Mouse (Mus musculus) CH12.LX (cell line): ENCODE data around the gene Gapvd1. TPM values are rescaled to one million over a fixed set of nuclear protein-coding genes. Genes with fewer than 3 reads are reported as not detected.

Experiments used
- DNase-seq: peaks from one replicate; pipeline ENCODE4 v3.0.0-alpha.2; 2013; ENCODE audit errors: extremely low read depth
- H3K27ac ChIP-seq: 2 replicates; pipeline ENCODE4 v1.5.1; 2012; ENCODE audit warnings: low read depth, mild to moderate bottlenecking, control low read depth, moderate library complexity; ENCODE audit not compliant: insufficient read depth
- H3K27me3 ChIP-seq: replicated peaks from 2 replicates; pipeline ENCODE3; 2012; ENCODE audit warnings: inconsistent platforms
- H3K36me3 ChIP-seq, 2 experiments: replicated peaks in 1 of 2; 2 replicates each; pipeline versions ENCODE3 to v1.6.1; 2012; ENCODE audit warnings: inconsistent platforms in 1 of 2, low read length in 1 of 2, mild to moderate bottlenecking in 1 of 2, mixed read lengths in 1 of 2, moderate library complexity in 1 of 2; ENCODE audit not compliant: control insufficient read depth in 1 of 2, insufficient read depth in 1 of 2
- H3K4me1 ChIP-seq, 2 experiments: 2 replicates each; pipeline ENCODE4 v1.6.1; 2012; ENCODE audit warnings: inconsistent platforms in 1 of 2, moderate library complexity in 1 of 2; ENCODE audit not compliant: insufficient read depth in 2 of 2, control insufficient read depth in 1 of 2
- H3K4me2 ChIP-seq: 2 replicates; pipeline ENCODE4 v1.6.1; 2012; ENCODE audit warnings: low read depth, mild to moderate bottlenecking, control low read depth; ENCODE audit not compliant: poor library complexity, insufficient read depth, severe bottlenecking
- H3K4me3 ChIP-seq, 3 experiments: fragments of 150-350 bp in 1 of 3; sonication (generic) in 1 of 3; replicated peaks in 1 of 3; 2 replicates each; pipeline versions ENCODE3 to v1.5.1; 2011 to 2012; ENCODE audit warnings: low read depth in 2 of 3, low read length in 2 of 3, mild to moderate bottlenecking in 2 of 3, moderate library complexity in 2 of 3, control low read depth in 1 of 3, improper control_type of control experiment in 1 of 3, inconsistent platforms in 1 of 3, mixed read lengths in 1 of 3; ENCODE audit not compliant: poor library complexity in 1 of 3
- H3K79me2 ChIP-seq: replicated peaks from 2 replicates; pipeline ENCODE4 v1.6.1; 2012; ENCODE audit warnings: mild to moderate bottlenecking, moderate library complexity; ENCODE audit not compliant: control insufficient read depth, poor library complexity, insufficient read depth, severe bottlenecking; ENCODE audit errors: extremely low read depth
- H3K9ac ChIP-seq: 2 replicates; pipeline ENCODE4 v1.6.1; 2012; ENCODE audit warnings: low read depth, mild to moderate bottlenecking, control low read depth, moderate library complexity; ENCODE audit not compliant: insufficient read depth
- H3K9me3 ChIP-seq: replicated peaks from 2 replicates; pipeline ENCODE3; 2012; ENCODE audit warnings: low read length, inconsistent platforms, mixed read lengths
- BHLHE40 ChIP-seq: IDR thresholded peaks from 2 replicates; pipeline ENCODE4 v1.6.1; 2011; ENCODE audit warnings: mild to moderate bottlenecking, low read depth, low read length, improper control_type of control experiment
- CHD2 ChIP-seq: IDR thresholded peaks from 2 replicates; pipeline ENCODE4 v1.6.1; 2011; ENCODE audit warnings: low read length, improper control_type of control experiment
- CTCF ChIP-seq, 2 experiments: IDR thresholded peaks in 1 of 2; conservative IDR thresholded peaks in 1 of 2; 2 replicates each; pipeline ENCODE4 v1.5.1; 2011 to 2012; ENCODE audit warnings: low read depth in 2 of 2, low read length in 2 of 2, improper control_type of control experiment in 1 of 2, inconsistent platforms in 1 of 2, mild to moderate bottlenecking in 1 of 2, moderate library complexity in 1 of 2
- E2F4 ChIP-seq: IDR thresholded peaks from 2 replicates; pipeline ENCODE4 v1.6.1; 2011; ENCODE audit warnings: low read depth, low read length, improper control_type of control experiment; ENCODE audit not compliant: insufficient replicate concordance
- ELF1 ChIP-seq: IDR thresholded peaks from 2 replicates; pipeline ENCODE4 v1.6.1; 2014; ENCODE audit warnings: low read depth, mild to moderate bottlenecking, inconsistent platforms, low read length, improper control_type of control experiment
- EP300 ChIP-seq: IDR thresholded peaks from 2 replicates; pipeline ENCODE4 v1.6.1; 2011; ENCODE audit warnings: low read length, improper control_type of control experiment
- ETS1 ChIP-seq: conservative IDR thresholded peaks from 2 replicates; pipeline ENCODE4 v1.6.1; 2012; ENCODE audit warnings: low read depth, mild to moderate bottlenecking, inconsistent platforms, low read length, improper control_type of control experiment, moderate library complexity
- GABPA ChIP-seq: IDR thresholded peaks from 2 replicates; pipeline ENCODE4 v1.6.1; 2012; ENCODE audit warnings: low read depth, low read length, improper control_type of control experiment, inconsistent platforms; ENCODE audit not compliant: insufficient replicate concordance
- JUN ChIP-seq: IDR thresholded peaks from 2 replicates; pipeline ENCODE4 v1.6.1; 2011; ENCODE audit warnings: low read depth, mild to moderate bottlenecking, low read length, improper control_type of control experiment, moderate library complexity; ENCODE audit not compliant: insufficient read depth
- JUND ChIP-seq: conservative IDR thresholded peaks from 2 replicates; pipeline ENCODE4 v1.6.1; 2011; ENCODE audit warnings: low read depth, low read length, improper control_type of control experiment
- KAT2A ChIP-seq: IDR thresholded peaks from 2 replicates; pipeline ENCODE4 v1.6.1; 2012; ENCODE audit warnings: low read length, improper control_type of control experiment, inconsistent platforms; ENCODE audit not compliant: insufficient replicate concordance
- MXI1 ChIP-seq: IDR thresholded peaks from 2 replicates; pipeline ENCODE4 v1.6.1; 2011; ENCODE audit warnings: mild to moderate bottlenecking, low read depth, low read length, improper control_type of control experiment
- MYC ChIP-seq: IDR thresholded peaks from 2 replicates; pipeline ENCODE4 v1.6.1; 2011; ENCODE audit warnings: low read depth, mild to moderate bottlenecking, improper control_type of control experiment, low read length
- NELFE ChIP-seq: IDR thresholded peaks from 2 replicates; pipeline ENCODE4 v1.6.1; 2011; ENCODE audit warnings: low read depth, low read length, improper control_type of control experiment
- NRF1 ChIP-seq: IDR thresholded peaks from 2 replicates; pipeline ENCODE4 v1.6.1; 2014; ENCODE audit warnings: low read depth, mild to moderate bottlenecking, inconsistent platforms, low read length, improper control_type of control experiment, moderate library complexity
- PAX5 ChIP-seq: IDR thresholded peaks from 2 replicates; pipeline ENCODE4 v1.6.1; 2012; ENCODE audit warnings: low read length, inconsistent platforms, mixed read lengths
- POLR2A ChIP-seq: IDR thresholded peaks from 2 replicates; pipeline ENCODE4 v1.6.1; 2011; ENCODE audit warnings: low read depth, mild to moderate bottlenecking, improper control_type of control experiment, low read length
- POLR2AphosphoS2 ChIP-seq: IDR thresholded peaks from 2 replicates; pipeline ENCODE4 v1.6.1; 2011; ENCODE audit warnings: low read depth, low read length, improper control_type of control experiment
- SIN3A ChIP-seq: IDR thresholded peaks from 2 replicates; pipeline ENCODE4 v1.6.1; 2012; ENCODE audit warnings: low read length, improper control_type of control experiment, inconsistent platforms
- TCF12 ChIP-seq: IDR thresholded peaks from 2 replicates; pipeline ENCODE4 v1.6.1; 2014; ENCODE audit warnings: low read depth, mild to moderate bottlenecking, inconsistent platforms, low read length, improper control_type of control experiment
- USF1 ChIP-seq: IDR thresholded peaks from 2 replicates; pipeline ENCODE4 v1.6.1; 2014; ENCODE audit warnings: low read depth, mild to moderate bottlenecking, inconsistent platforms, low read length, improper control_type of control experiment
- ZC3H11A ChIP-seq: IDR thresholded peaks from 2 replicates; pipeline ENCODE4 v1.6.1; 2012; ENCODE audit warnings: low read depth, mild to moderate bottlenecking, inconsistent platforms, low read length, improper control_type of control experiment
- ZMIZ1 ChIP-seq: IDR thresholded peaks from 2 replicates; pipeline ENCODE4 v1.6.1; 2012; ENCODE audit warnings: low read depth, mild to moderate bottlenecking, inconsistent platforms, low read length, improper control_type of control experiment
- ZNF384 ChIP-seq: IDR thresholded peaks from 2 replicates; pipeline ENCODE4 v1.6.1; 2012; ENCODE audit warnings: low read depth, low read length, improper control_type of control experiment, inconsistent platforms
- dilution Hi-C: fragments of 300-500 bp; cut with MboI; formaldehyde crosslinking; loops from 2 replicates; pipeline ENCODE4 v1.14.3; 2020; ENCODE audit warnings: low sequenced_read_pairs; ENCODE audit not compliant: extremely low pct_unique_long_range_greater_than_20kb, extremely low pct_ligation_motif_present
- in situ Hi-C: fragments of 300-500 bp; cut with MboI; formaldehyde crosslinking; loops from 3 replicates; pipeline ENCODE4 v1.14.3; 2019; ENCODE audit warnings: low sequenced_read_pairs, low pct_ligation_motif_present, low pct_unique_long_range_greater_than_20kb, mixed read lengths
- polyA plus RNA-seq: library from polyadenylated mRNA; unstranded; fragments of >175 nt; gene quantifications from 2 replicates; pipeline ENCODE4 v1.2.1, GENCODE M21; 2012; ENCODE audit warnings: low read depth; ENCODE audit not compliant: insufficient read length
- total RNA-seq, 2 experiments: library from RNA; depleted of rRNA; stranded (reverse); fragments of 300-350 nt in 1 of 2; fragments of >200 nt in 1 of 2; gene quantifications; 2 replicates each; pipeline ENCODE4 v1.2.3; 2012 to 2014

Gapvd1 gene
- total and polyA plus RNA-seq, 3 experiments: 45.1 to 71.3 (median 47.0) TPM

- H3K79me2 ChIP-seq: no peaks in the 10 kb centered on the region
- in situ Hi-C loops: loop anchor here (25.0 kb wide), 1 partner anchor 870 kb away; no protein-coding TSS in a partner anchor
- H3K27ac ChIP-seq: no peak overlapping the region
- TF ChIP-seq CHD2: no peak
- TF ChIP-seq PAX5: no peak
- no peak for TF ChIP-seq ZC3H11A
- no peak for TF ChIP-seq MXI1
- TF ChIP-seq POLR2AphosphoS2: no peak
- no peak for TF ChIP-seq BHLHE40
- TF ChIP-seq JUND: no peak
- TF ChIP-seq POLR2A: no peak
- no peak for TF ChIP-seq GABPA
- TF ChIP-seq MYC: no peak
- TF ChIP-seq EP300: no peak
- TF ChIP-seq SIN3A: no peak
- TF ChIP-seq KAT2A: no peak
- TF ChIP-seq CTCF (conservative IDR thresholded peaks at IDR 0.05 in 1 of 2, IDR thresholded peaks at IDR 0.05 in 1 of 2; ENCODE audit: low read depth in 2 of 2, low read length in 2 of 2): no peak
- no peak for TF ChIP-seq E2F4
- TF ChIP-seq ETS1: no peak
- no peak for TF ChIP-seq JUN
- no peak for TF ChIP-seq ZMIZ1
- no peak overlapping the region for H3K9ac ChIP-seq
- dilution Hi-C loops: no loop called here
- peaks cover 3 to 7% of the 10 kb centered on the region in 2 experiments; a peak in 3 of 4 replicates for H3K4me1 ChIP-seq
- H3K4me3 ChIP-seq: no peak overlapping the region
- H3K9me3 ChIP-seq: no peaks in the 10 kb centered on the region
- no peak for DNase-seq
- no peaks in the 10 kb centered on the region for H3K27me3 ChIP-seq
- H3K4me2 ChIP-seq: no peak overlapping the region
- peaks cover 0 to 2% of the 10 kb centered on the region in 2 experiments for H3K36me3 ChIP-seq
These were observed 123.0 kb downstream of the Gapvd1 start for GRCm38 (mm10) chr2:34632051-34632450.

- Histone ChIP-seq H3K9ac (no peak overlapping the region), H3K27me3 (no peaks in the 10 kb centered on the region), H3K4me2 (no peak overlapping the region), H3K36me3 (peaks cover 0 to 10% of the 10 kb centered on the region in 2 experiments), H3K4me1 (peaks cover 3 to 7% of the 10 kb centered on the region in 2 experiments; a peak in 3 of 4 replicates), H3K79me2 (no peaks in the 10 kb centered on the region), H3K4me3 (no peak overlapping the region), H3K9me3 (no peaks in the 10 kb centered on the region), H3K27ac (no peak overlapping the region)
- DNase-seq: no peak
- in situ Hi-C loops (loop anchor here (25.0 kb wide), 1 partner anchor 868 kb away; no protein-coding TSS in a partner anchor), dilution Hi-C loops (no loop called here)
- TF ChIP-seq CTCF (conservative IDR thresholded peaks at IDR 0.05 in 1 of 2, IDR thresholded peaks at IDR 0.05 in 1 of 2; ENCODE audit: low read depth in 2 of 2, low read length in 2 of 2) (no peak), ZNF384 (no peak), MYC (no peak), GABPA (no peak), TCF12 (no peak), PAX5 (no peak), JUN (no peak), E2F4 (no peak), NRF1 (no peak), USF1 (no peak), JUND (no peak), SIN3A (no peak), NELFE (no peak), ZC3H11A (no peak), ELF1 (no peak)
These were observed 124.6 kb downstream of the Gapvd1 start for GRCm38 (mm10) chr2:34630445-34630844.
